In the genomic region with DNA sequence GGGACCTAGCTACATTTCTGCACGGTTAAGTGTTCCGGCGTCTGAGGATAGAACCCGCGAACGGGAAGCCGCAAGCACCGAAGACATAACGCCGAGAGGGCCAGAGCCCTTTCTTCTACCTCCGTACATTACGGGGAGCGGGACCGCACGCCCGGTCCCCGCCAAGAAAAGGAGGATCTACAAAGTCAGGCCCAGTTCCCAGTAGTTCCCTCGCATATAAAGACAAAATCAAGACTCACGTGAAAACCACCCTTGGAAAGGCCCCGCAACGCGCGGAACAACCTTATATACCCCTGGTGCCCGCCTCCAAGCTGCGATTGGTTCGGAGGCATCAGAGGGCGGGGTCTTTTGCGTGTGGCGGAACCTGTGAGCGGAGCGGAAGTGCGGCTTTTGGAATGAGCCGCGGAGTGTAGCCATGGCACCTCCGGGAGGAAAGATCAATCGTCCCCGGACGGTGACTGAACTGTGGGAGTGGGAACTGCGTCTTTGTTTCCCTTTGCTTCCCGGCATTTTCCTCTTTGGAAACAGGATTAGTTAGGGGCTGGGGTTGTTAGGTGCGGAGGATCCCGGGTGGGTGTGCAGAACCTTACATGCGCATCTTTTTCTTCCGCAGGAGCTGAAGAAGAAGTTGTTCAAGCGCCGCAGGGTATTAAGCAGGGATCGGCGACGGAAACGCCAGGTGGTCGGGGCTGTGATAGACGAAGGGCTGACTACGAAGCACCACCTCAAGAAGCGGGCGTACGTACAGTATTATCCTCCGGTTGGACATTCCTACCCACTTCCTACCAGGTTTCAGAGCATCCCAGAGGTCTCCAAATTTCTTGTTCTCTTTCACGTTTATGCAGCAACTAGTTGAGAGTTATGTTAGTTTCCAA, we compare ENCODE assay signal across 8 mouse cellular contexts. TPM values are rescaled to one million over a fixed set of nuclear protein-coding genes. Genes with fewer than 3 reads are reported as not detected.
DNase-seq lines count a peak whose midpoint lies in the region; ATAC-seq and TF ChIP-seq lines count a peak whose summit lies in the region.

A gene (plus strand): TSS at position 343 of the 875 bp plus-strand sequence.
A gene (plus strand): TSS at position 416 of the 875 bp plus-strand sequence.

- peak; percentile 97 for ATAC-seq in forebrain, embryonic 13.5 days
- ATAC-seq in neural tube, embryonic 15.5 days (ENCODE audit: low FRiP score) = peak; percentile 96

- H3K4me1 ChIP-seq in E14TG2a.4 (replicated peaks; ENCODE audit: low read depth, low read length) = peaks cover 57% of the 10 kb centered on the region
- peaks cover 27% of the 10 kb centered on the region for H3K4me1 ChIP-seq in forebrain, embryonic 13.5 days
- H3K4me1 ChIP-seq in neural tube, embryonic 15.5 days = peaks cover 25% of the 10 kb centered on the region

- intact Hi-C loops in heart, postnatal 14 days (cut with DNase I) = loop anchor here (5.0 kb wide), 2 partner anchors 46 to 54 kb away; a partner anchor contains a TSS

- H3K27me3 ChIP-seq in E14TG2a.4 (ENCODE audit: insufficient read depth, low read length) = no peaks in the 10 kb centered on the region
- no peaks in the 10 kb centered on the region for H3K27me3 ChIP-seq in forebrain, embryonic 13.5 days
- H3K27me3 ChIP-seq in neural tube, embryonic 15.5 days (replicated peaks) = no peaks in the 10 kb centered on the region

- peak within 1 kb of the TSS; percentile 90 for H3K4me3 ChIP-seq in E14TG2a.4 (replicated peaks; ENCODE audit: low read length)
- peak within 1 kb of the TSS; percentile 65 for H3K4me3 ChIP-seq in forebrain, embryonic 13.5 days
- peak within 1 kb of the TSS; percentile 67 for H3K4me3 ChIP-seq in neural tube, embryonic 15.5 days (replicated peaks)

- DNase-seq in c-Kit-positive CD71-positive TER-119-positive erythroid progenitor cells, embryonic 14.5 days (ENCODE audit: low spot score) = peak; percentile 97
- peak; percentile 92 to 94 for DNase-seq in heart, postnatal 14 days
- peak; percentile 95 for DNase-seq in layer of hippocampus, adult 11-12 months (ENCODE audit: low spot score)
- DNase-seq in lung, adult 18-20 months = peak; percentile 95 to 96
- peak; percentile 95 for DNase-seq in testis, postnatal 14 days (ENCODE audit: low spot score)

- H3K9me3 ChIP-seq in E14TG2a.4 (ENCODE audit: low read length) = no peaks in the 10 kb centered on the region
- no peaks in the 10 kb centered on the region for H3K9me3 ChIP-seq in forebrain, embryonic 13.5 days (replicated peaks)
- no peaks in the 10 kb centered on the region for H3K9me3 ChIP-seq in neural tube, embryonic 15.5 days (replicated peaks)

- no peak for TF ChIP-seq CTCF in E14TG2a.4 (conservative IDR thresholded peaks at IDR 0.05; ENCODE audit: low read length)

- H3K36me3 ChIP-seq in E14TG2a.4 (ENCODE audit: insufficient read depth, low read length) = peaks cover 41% of the 10 kb centered on the region
- H3K36me3 ChIP-seq in forebrain, embryonic 13.5 days (ENCODE audit: poor library complexity, severe bottlenecking) = peaks cover 14% of the 10 kb centered on the region
- peaks cover 9% of the 10 kb centered on the region for H3K36me3 ChIP-seq in neural tube, embryonic 15.5 days

- WGBS in forebrain, embryonic 13.5 days = under 1% methylated on average over 58 of the region's 58 CpGs
- under 1% methylated on average over 57 of the region's 58 CpGs for WGBS in neural tube, embryonic 15.5 days

- H3K4me2 ChIP-seq in forebrain, embryonic 13.5 days = peak within 1 kb of the TSS; percentile 80
- peak within 1 kb of the TSS; percentile 78 for H3K4me2 ChIP-seq in neural tube, embryonic 15.5 days

- H3K9ac ChIP-seq in forebrain, embryonic 13.5 days = peak within 1 kb of the TSS; percentile 83
- H3K9ac ChIP-seq in neural tube, embryonic 15.5 days (replicated peaks) = peak within 1 kb of the TSS; percentile 66

- H3K27ac ChIP-seq in forebrain, embryonic 13.5 days = peak within 1 kb of the TSS; percentile 87
- peak within 1 kb of the TSS; percentile 85 for H3K27ac ChIP-seq in neural tube, embryonic 15.5 days (replicated peaks)

RNA-seq across cellular contexts. Expression of the first gene that starts in this region (rescaled TPM):
- polyA plus RNA-seq in forebrain, embryonic 13.5 days (2015; fragmentation: Nextera tagmentation; extraction: Ambion mirVana) = 92.5 and 97.7 TPM in 2 replicates
- total RNA-seq in heart, postnatal 14 days (2021) = 10 to 100 TPM; 16.0 to 16.4 TPM
- 40.1 and 48.2 TPM in 2 replicates for polyA plus RNA-seq in neural tube, embryonic 15.5 days (2015; fragmentation: Nextera tagmentation; extraction: Ambion mirVana)

RNA-seq across cellular contexts. Expression of the second gene that starts in this region (rescaled TPM):
- polyA plus RNA-seq in forebrain, embryonic 13.5 days (2015; fragmentation: Nextera tagmentation; extraction: Ambion mirVana) = not detected in 2 replicates
- total RNA-seq in heart, postnatal 14 days (2021) = 1 to 10 TPM in 1 of 2 experiments, not detected in 1; 1.2 TPM
- 0.27 and 0.45 TPM in 2 replicates for polyA plus RNA-seq in neural tube, embryonic 15.5 days (2015; fragmentation: Nextera tagmentation; extraction: Ambion mirVana)

Comparison
In these comparisons a context has a peak if more than half of its experiments do, and no peak if none do; other contexts are left out.
1. Peak in every context shown above with its lines: DNase-seq, ATAC-seq, H3K4me3 ChIP-seq and H3K27ac ChIP-seq.